Mouse (Mus musculus) stomach, postnatal 0 days (tissue): ENCODE measurements at regions not wholly inside any gene's neighbourhood (a gene's known extent, or its start where the extent isn't known, plus 50 kb on each side); places are given as distances from the start of the nearest gene placed in this dataset.

Experiments
- CTCF ChIP-seq: IDR thresholded peaks from 2 replicates; pipeline ENCODE4 v1.5.1; 2016; ENCODE audit warnings: antibody characterized with exemption, low read depth, mild to moderate bottlenecking, moderate library complexity
- EP300 ChIP-seq: optimal IDR thresholded peaks from 2 replicates; pipeline ENCODE3; 2016; ENCODE audit warnings: antibody characterized with exemption

GRCm38 (mm10) chr6:81815962-81816338, 107.5 kb upstream of the Gcfc2 start:
- no peak for TF ChIP-seq EP300
- no peak for TF ChIP-seq CTCF
